Mouse (Mus musculus) heart, embryonic 14.5 days (tissue): Measurements from ENCODE around the gene Hao2. TPM values are rescaled to one million over a fixed set of nuclear protein-coding genes. Genes with fewer than 3 reads are reported as not detected.

Experiments
- ATAC-seq: fragments of 200-750 bp; cut with Nextera tagmentation; 2 replicates; pipeline ENCODE4 v1.8.0; 2017; ENCODE audit warnings: low read depth, moderate TSS enrichment; ENCODE audit not compliant: insufficient number of reproducible peaks, insufficient read depth, low FRiP score
- H3K27ac ChIP-seq, 2 experiments: fragments of 200-500 bp in 1 of 2; fragments of 300-500 bp in 1 of 2; sonication (generic) in 1 of 2; replicated peaks in 1 of 2; 2 replicates each; pipeline ENCODE4 v1.5.1; 2012 to 2014; ENCODE audit warnings: low read depth in 2 of 2, low read length in 2 of 2, control low read depth in 1 of 2, mild to moderate bottlenecking in 1 of 2, mixed read lengths in 1 of 2; ENCODE audit not compliant: control insufficient read depth in 1 of 2, insufficient read depth in 1 of 2
- H3K27me3 ChIP-seq: fragments of 300-500 bp; sonication (generic); 2 replicates; pipeline ENCODE4 v1.6.1; 2014; ENCODE audit warnings: mild to moderate bottlenecking, low read length, control low read depth; ENCODE audit not compliant: control insufficient read depth, insufficient read depth
- H3K36me3 ChIP-seq: fragments of 300-500 bp; sonication (generic); 2 replicates; pipeline ENCODE4 v1.6.1; 2014; ENCODE audit warnings: mild to moderate bottlenecking, control low read depth, low read length, mixed read lengths; ENCODE audit not compliant: control insufficient read depth, insufficient read depth
- H3K4me1 ChIP-seq, 2 experiments: fragments of 200-500 bp in 1 of 2; fragments of 300-500 bp in 1 of 2; sonication (generic) in 1 of 2; 2 replicates each; pipeline ENCODE4 v1.6.1; 2012 to 2014; ENCODE audit warnings: low read length in 2 of 2, control low read depth in 1 of 2, mixed read lengths in 1 of 2; ENCODE audit not compliant: control insufficient read depth in 2 of 2, insufficient read depth in 2 of 2
- H3K4me2 ChIP-seq: fragments of 300-500 bp; sonication (generic); 2 replicates; pipeline ENCODE4 v1.6.1; 2014; ENCODE audit warnings: mild to moderate bottlenecking, low read length
- H3K4me3 ChIP-seq, 2 experiments: fragments of 200-500 bp in 1 of 2; fragments of 300-500 bp in 1 of 2; sonication (generic) in 1 of 2; 2 replicates each; pipeline ENCODE4 v1.5.1; 2012 to 2014; ENCODE audit warnings: low read length in 2 of 2, mild to moderate bottlenecking in 2 of 2, control low read depth in 1 of 2, low read depth in 1 of 2, moderate library complexity in 1 of 2; ENCODE audit not compliant: control insufficient read depth in 1 of 2, insufficient read depth in 1 of 2
- H3K9ac ChIP-seq: fragments of 300-500 bp; sonication (generic); 2 replicates; pipeline ENCODE4 v1.6.1; 2014; ENCODE audit warnings: mild to moderate bottlenecking, low read length
- H3K9me3 ChIP-seq: fragments of 300-500 bp; sonication (generic); 2 replicates; pipeline ENCODE4 v1.6.1; 2016; ENCODE audit warnings: low read length, control low read depth; ENCODE audit not compliant: control insufficient read depth
- WGBS: fragments of 180-500 bp; shearing (Covaris S2); extraction: QIAGEN DNeasy Blood & Tissue Kit; methylation state at CpG from one replicate; pipeline ENCODE4 v1.1.7; 2014; 5-methylcytosine and 5-hydroxymethylcytosine counted together
- polyA plus RNA-seq: library from polyadenylated mRNA; unstranded; fragments of >200 nt; fragmentation: Nextera tagmentation; extraction: Ambion mirVana; gene quantifications from 2 replicates; pipeline ENCODE4 v1.2.1, GENCODE M21; 2014

The Hao2 gene
- polyA plus RNA-seq, 1 experiment from 2014 or later: not detected

DNA sequence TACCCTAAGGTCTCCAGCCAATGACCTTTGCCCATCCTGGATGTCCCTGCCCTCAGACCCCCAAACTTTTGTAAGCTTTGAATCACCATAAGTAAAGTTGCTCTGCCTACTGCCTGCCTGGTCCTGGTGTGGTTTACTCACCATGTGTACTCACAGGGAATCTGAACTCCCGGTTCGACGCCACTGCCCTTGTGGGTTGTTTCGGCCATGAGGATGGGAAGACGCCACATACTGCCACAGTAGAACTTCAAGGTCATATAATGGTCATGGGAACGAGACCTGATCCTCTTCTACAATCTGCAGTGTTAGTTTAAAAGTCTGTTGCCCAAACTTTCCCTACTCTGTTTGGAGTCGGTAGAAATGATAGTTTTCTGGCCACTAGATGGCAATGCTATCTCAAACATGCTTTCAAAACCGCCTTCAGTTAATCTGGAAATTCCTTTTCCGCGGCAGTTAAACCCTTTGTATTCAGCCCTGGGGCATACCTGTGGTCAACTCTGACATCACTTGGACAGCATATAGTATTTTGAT, 2.1 kb upstream of the Hao2 start:
- Histone ChIP-seq H3K4me1 (no peaks in the 10 kb centered on the region), H3K27me3 (no peaks in the 10 kb centered on the region), H3K9me3 (no peaks in the 10 kb centered on the region), H3K4me3 (peak overlapping the region in 1 of 2 experiments; percentile 10; a peak in 2 of 4 replicates), H3K4me2 (peak overlapping the region; percentile 33), H3K9ac (no peak overlapping the region), H3K27ac (no peak overlapping the region), H3K36me3 (no peaks in the 10 kb centered on the region)
- 43% methylated on average over 10 of the region's 10 CpGs for WGBS
- no peak for ATAC-seq

- no peak for ATAC-seq
- H3K4me1 ChIP-seq: no peaks in the 10 kb centered on the region
- no peaks in the 10 kb centered on the region for H3K9me3 ChIP-seq
- no peaks in the 10 kb centered on the region for H3K27me3 ChIP-seq
- no peak overlapping the region for H3K27ac ChIP-seq
- H3K4me3 ChIP-seq: no peak overlapping the region
- 39% methylated on average over 4 of the region's 4 CpGs for WGBS
- H3K36me3 ChIP-seq: no peaks in the 10 kb centered on the region
- no peak overlapping the region for H3K9ac ChIP-seq
- no peak overlapping the region for H3K4me2 ChIP-seq
These were observed 2.6 kb downstream of the Hao2 start for GRCm38 (mm10) chr3:98890430-98890829.

DNA sequence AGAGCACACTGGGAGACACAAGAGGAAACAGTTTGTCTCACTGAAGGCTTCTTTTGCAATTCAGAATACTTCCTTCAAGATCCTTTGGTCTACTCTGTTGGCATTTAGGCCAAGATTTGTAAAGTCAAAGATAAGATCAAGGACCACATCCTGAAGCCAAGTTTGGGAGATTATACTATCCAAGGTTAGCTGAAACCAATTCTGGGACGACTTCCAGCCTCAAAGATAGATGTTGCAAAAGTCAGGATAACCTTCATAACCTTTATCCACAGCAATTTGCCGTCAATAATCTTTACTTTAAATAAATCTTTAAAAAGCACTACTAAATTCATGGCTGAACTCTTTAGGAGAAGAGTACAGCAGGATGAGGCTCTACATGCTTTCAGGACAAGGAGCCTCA, 4.8 kb downstream of the Hao2 start:
- H3K4me3 ChIP-seq: no peak overlapping the region
- ATAC-seq: no peak
- WGBS: 70% methylated on average over 2 of the region's 2 CpGs

DNA sequence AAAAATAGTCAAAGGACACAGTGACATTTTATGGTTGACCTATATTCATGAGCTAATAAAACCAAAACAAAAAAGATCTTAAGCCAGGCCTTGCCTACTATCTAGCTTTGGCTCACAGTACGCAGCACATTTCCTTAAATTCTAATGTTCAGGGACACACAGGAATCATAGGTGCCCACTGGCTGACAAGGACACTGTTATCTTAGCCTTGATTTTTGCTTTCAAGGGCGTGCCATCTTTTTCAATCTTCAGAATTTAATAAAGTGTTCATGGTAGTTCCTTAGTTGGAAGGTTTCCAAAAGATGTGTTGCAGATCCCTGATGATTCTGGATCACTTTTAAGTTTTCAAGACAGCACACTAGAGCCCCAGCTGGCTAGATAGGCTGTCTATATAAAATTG, 12.2 kb downstream of the Hao2 start:
- no peaks in the 10 kb centered on the region for H3K4me1 ChIP-seq
- 90% methylated on average over 2 of the region's 2 CpGs for WGBS
- H3K4me3 ChIP-seq: no peak overlapping the region
- H3K9me3 ChIP-seq: no peaks in the 10 kb centered on the region
- no peak overlapping the region for H3K27ac ChIP-seq
- no peaks in the 10 kb centered on the region for H3K36me3 ChIP-seq
- H3K4me2 ChIP-seq: no peak overlapping the region
- H3K9ac ChIP-seq: no peak overlapping the region
- no peak for ATAC-seq
- H3K27me3 ChIP-seq: no peaks in the 10 kb centered on the region

More for the DNA sequence above, 4.8 kb downstream of the Hao2 start:
- Histone ChIP-seq H3K9me3 (no peaks in the 10 kb centered on the region), H3K9ac (no peak overlapping the region), H3K27ac (no peak overlapping the region), H3K27me3 (no peaks in the 10 kb centered on the region), H3K4me1 (no peaks in the 10 kb centered on the region), H3K4me2 (no peak overlapping the region), H3K36me3 (no peaks in the 10 kb centered on the region)

DNA sequence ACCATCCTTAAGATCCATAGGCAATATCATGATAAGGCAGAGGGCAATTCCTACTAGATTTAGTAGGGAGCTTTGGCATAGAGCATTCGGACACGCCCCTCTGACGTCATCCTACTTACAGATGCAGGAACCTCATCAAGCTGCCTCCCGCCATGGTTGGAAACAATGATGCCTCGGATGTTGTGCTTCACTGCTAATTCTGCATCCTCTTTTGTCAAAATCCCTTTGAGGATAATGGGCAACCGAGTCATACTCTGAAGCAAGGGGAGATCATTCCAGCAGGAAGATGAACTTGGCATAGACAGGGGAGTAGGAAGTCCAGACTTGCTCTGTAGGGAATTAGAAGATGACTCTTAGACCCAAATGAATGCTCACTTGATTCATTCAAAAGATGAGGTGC, 12.8 kb downstream of the Hao2 start:
- Histone ChIP-seq H3K36me3 (no peaks in the 10 kb centered on the region), H3K4me1 (no peaks in the 10 kb centered on the region), H3K27ac (no peak overlapping the region), H3K4me2 (no peak overlapping the region), H3K4me3 (no peak overlapping the region), H3K27me3 (no peaks in the 10 kb centered on the region), H3K9me3 (no peaks in the 10 kb centered on the region), H3K9ac (no peak overlapping the region)
- WGBS: 73% methylated on average over 6 of the region's 6 CpGs
- no peak for ATAC-seq

- no peak overlapping the region for H3K4me2 ChIP-seq
- WGBS: 85% methylated on average over 2 of the region's 2 CpGs
These were observed 24.8 kb downstream of the Hao2 start for GRCm38 (mm10) chr3:98868219-98868618.

DNA sequence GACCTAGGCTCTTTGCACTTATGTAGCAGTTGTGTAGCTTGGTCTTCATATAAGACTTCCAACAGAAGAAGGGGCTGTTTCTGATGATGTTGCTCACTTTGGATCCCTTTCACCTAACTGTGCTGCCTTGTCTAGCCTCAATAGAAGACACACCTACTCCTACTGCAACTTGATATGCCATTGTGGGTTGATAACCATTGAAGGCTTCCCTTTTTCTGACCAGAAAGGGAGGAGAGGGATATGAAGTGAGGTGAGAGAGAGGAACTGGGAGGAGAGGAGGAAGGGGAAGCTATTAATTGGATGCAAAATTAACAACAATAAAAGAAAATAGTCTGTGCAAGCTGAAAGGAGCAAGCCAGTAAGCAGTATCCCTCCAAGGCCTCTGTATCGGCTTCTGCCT, 30.2 kb downstream of the Hao2 start:
- H3K27ac ChIP-seq: no peak overlapping the region
- no peaks in the 10 kb centered on the region for H3K36me3 ChIP-seq
- no peaks in the 10 kb centered on the region for H3K27me3 ChIP-seq
- WGBS: 89% methylated on average over 1 of the region's 1 CpGs
- no peak overlapping the region for H3K4me2 ChIP-seq
- H3K9me3 ChIP-seq: no peaks in the 10 kb centered on the region
- H3K4me3 ChIP-seq: no peak overlapping the region
- ATAC-seq: no peak
- peaks cover 0 to under 1% of the 10 kb centered on the region in 2 experiments; a peak in 2 of 4 replicates for H3K4me1 ChIP-seq
- no peak overlapping the region for H3K9ac ChIP-seq

More at GRCm38 (mm10) chr3:98868219-98868618, 24.8 kb downstream of the Hao2 start:
- no peak for ATAC-seq
- Histone ChIP-seq H3K27ac (no peak overlapping the region), H3K36me3 (no peaks in the 10 kb centered on the region), H3K27me3 (no peaks in the 10 kb centered on the region), H3K9ac (no peak overlapping the region), H3K4me3 (no peak overlapping the region), H3K9me3 (no peaks in the 10 kb centered on the region), H3K4me1 (no peaks in the 10 kb centered on the region)

DNA sequence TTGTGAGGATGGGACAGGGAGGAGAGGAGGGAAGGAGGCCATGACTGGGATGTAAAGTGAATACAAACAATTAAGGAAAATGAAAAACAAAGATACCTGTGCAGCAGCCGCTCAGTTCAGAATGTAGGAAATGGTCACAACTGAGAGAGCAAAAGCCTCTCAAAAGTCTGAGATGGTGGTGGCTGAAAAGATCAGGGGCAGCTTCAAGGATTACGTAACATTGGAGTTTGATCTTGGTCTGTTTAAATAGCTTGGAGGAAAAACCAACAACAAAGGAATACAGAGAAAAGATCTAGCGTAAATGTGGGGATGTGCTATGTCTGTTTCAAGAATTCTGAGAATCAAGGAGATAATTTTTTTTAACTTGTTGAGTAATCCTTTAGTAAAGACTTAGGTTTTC, 33.5 kb downstream of the Hao2 start, which contains the start of gene Hsd3b1:
TSS of gene Hsd3b1 (minus strand) at position 219 of the 400 bp plus-strand sequence.
- Histone ChIP-seq H3K9ac (no peak within 1 kb of the TSS), H3K27ac (no peak within 1 kb of the TSS), H3K4me2 (no peak within 1 kb of the TSS), H3K4me3 (no peak within 1 kb of the TSS), H3K4me1 (peaks cover 5 to 6% of the 10 kb centered on the region in 2 experiments; a peak in 3 of 4 replicates), H3K9me3 (no peaks in the 10 kb centered on the region), H3K36me3 (no peaks in the 10 kb centered on the region), H3K27me3 (no peaks in the 10 kb centered on the region)
- ATAC-seq: no peak
- WGBS: 91% methylated on average over 3 of the region's 3 CpGs
